Mouse (Mus musculus): ENCODE results near the gene Gucy2d.

The Gucy2d gene

GRCm38 (mm10) chr7:98523813-98524361, 83.7 kb downstream of the Gucy2d start:
- DNase-seq, result peak; percentile 83

- no peak for DNase-seq
Observed at GRCm38 (mm10) chr7:98524401-98524800, 84.2 kb downstream of the Gucy2d start.

GRCm38 (mm10) chr7:98524869-98525699, 84.9 kb downstream of the Gucy2d start:
- peak; percentile 18 for DNase-seq

Measured in kidney, postnatal 10 days (tissue).